Mouse (Mus musculus): ENCODE results near the gene Dynlt1a.
"Not testable (repeated sequence)": the region's sequence is repeated elsewhere in the genome, so short reads cannot be mapped to it uniquely, and the experiment has no call there.

GRCm38 (mm10) chr17:6256400-6257069, 60.8 kb downstream of the Dynlt1a start, which contains the start of gene Tmem181a:
- TF ChIP-seq CTCF, EP300 (IDR thresholded peaks at IDR 0.05; ENCODE audit: low read depth): not testable (repeated sequence)
